Mouse (Mus musculus) limb, embryonic 12.5 days (tissue): ENCODE measurements around the gene Aff3. TPM values are rescaled to one million over a fixed set of nuclear protein-coding genes. Genes with fewer than 3 reads are reported as not detected.

ENCODE experiments used
- ATAC-seq: fragments of 200-750 bp; cut with Nextera tagmentation; 2 replicates; pipeline ENCODE4 v1.8.0; 2017; ENCODE audit warnings: low read depth, moderate TSS enrichment; ENCODE audit not compliant: insufficient number of reproducible peaks, insufficient read depth, low FRiP score, low TSS enrichment
- H3K27ac ChIP-seq: fragments of 300-500 bp; sonication (generic); 2 replicates; pipeline ENCODE4 v1.5.1; 2016; ENCODE audit warnings: mild to moderate bottlenecking, moderate library complexity
- H3K27me3 ChIP-seq: fragments of 300-500 bp; sonication (generic); 2 replicates; pipeline ENCODE4 v1.6.1; 2016; ENCODE audit warnings: mild to moderate bottlenecking, moderate library complexity
- H3K36me3 ChIP-seq: fragments of 300-500 bp; sonication (generic); 2 replicates; pipeline ENCODE4 v1.6.1; 2016; ENCODE audit warnings: mild to moderate bottlenecking, moderate library complexity
- H3K4me1 ChIP-seq: fragments of 300-500 bp; sonication (generic); replicated peaks from 2 replicates; pipeline ENCODE4 v1.6.1; 2016
- H3K4me2 ChIP-seq: fragments of 300-500 bp; sonication (generic); 2 replicates; pipeline ENCODE4 v1.6.1; 2016; ENCODE audit warnings: mild to moderate bottlenecking, moderate library complexity
- H3K4me3 ChIP-seq: fragments of 300-500 bp; sonication (generic); replicated peaks from 2 replicates; pipeline ENCODE4 v1.5.1; 2016; ENCODE audit warnings: mild to moderate bottlenecking
- H3K9ac ChIP-seq: fragments of 300-500 bp; sonication (generic); replicated peaks from 2 replicates; pipeline ENCODE4 v1.6.1; 2016; ENCODE audit warnings: mild to moderate bottlenecking, moderate library complexity
- H3K9me3 ChIP-seq: fragments of 300-500 bp; sonication (generic); 2 replicates; pipeline ENCODE4 v1.6.1; 2016; ENCODE audit warnings: mild to moderate bottlenecking, moderate library complexity
- WGBS: fragments of 180-500 bp; shearing (Covaris S2); methylation state at CpG from one replicate; pipeline ENCODE4 v1.1.7; 2016; 5-methylcytosine and 5-hydroxymethylcytosine counted together
- polyA plus RNA-seq: library from polyadenylated mRNA; unstranded; fragments of >200 nt; fragmentation: Nextera tagmentation; extraction: Ambion mirVana; gene quantifications from 2 replicates; pipeline ENCODE4 v1.2.1, GENCODE M21; 2016

Gene Aff3
- polyA plus RNA-seq, 1 experiment from 2014 or later = 48.5 TPM

- Histone ChIP-seq H3K4me3 (peak overlapping the region; percentile 2; the same call in 1 of the 2 replicates), H3K27me3 (0 out of 2 replicates have a peak, but pooled peaks cover 3% of the 10 kb centered on the region), H3K9me3 (no peaks in the 10 kb centered on the region), H3K4me1 (peaks cover 95% of the 10 kb centered on the region), H3K9ac (no peak overlapping the region), H3K36me3 (no peaks in the 10 kb centered on the region), H3K27ac (peak overlapping the region; percentile 76), H3K4me2 (peak overlapping the region; percentile 42)
- WGBS = 9% methylated on average over 15 of the region's 15 CpGs
- ATAC-seq = peak; percentile 66
Measured at GRCm38 (mm10) chr1:38512258-38513081, 152.3 kb downstream of the Aff3 start.

DNA sequence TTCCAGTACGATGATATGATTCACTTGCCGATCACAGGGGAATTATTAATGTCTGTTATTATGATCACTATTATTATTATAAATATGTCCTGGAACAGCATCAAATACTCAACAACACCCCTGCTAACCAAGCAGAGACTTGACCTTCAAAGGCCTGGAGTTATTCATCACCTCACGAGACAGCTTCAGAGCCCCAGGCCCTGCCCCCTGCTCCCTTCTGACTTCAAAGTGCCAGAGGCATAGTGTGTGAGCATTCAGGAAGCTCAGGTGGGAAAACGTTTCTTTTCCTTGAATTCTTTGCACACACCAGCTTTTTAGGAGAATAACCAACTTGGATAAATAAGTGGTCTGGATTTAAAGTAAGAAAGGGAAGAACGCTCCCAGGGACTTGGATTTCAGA lies 153.7 kb downstream of the Aff3 start:
- Histone ChIP-seq H3K27ac (peak overlapping the region; percentile 77), H3K4me1 (peaks cover 87% of the 10 kb centered on the region), H3K9ac (no peak overlapping the region), H3K9me3 (no peaks in the 10 kb centered on the region), H3K27me3 (0 out of 2 replicates have a peak, but pooled peaks cover 3% of the 10 kb centered on the region), H3K36me3 (no peaks in the 10 kb centered on the region), H3K4me2 (peak overlapping the region; percentile 42; the same call in 1 of the 2 replicates), H3K4me3 (no peak overlapping the region)
- WGBS = 36% methylated on average over 5 of the region's 5 CpGs
- no peak for ATAC-seq

- peaks cover 69% of the 10 kb centered on the region for H3K4me1 ChIP-seq
- no peak overlapping the region for H3K4me2 ChIP-seq
- no peaks in the 10 kb centered on the region for H3K9me3 ChIP-seq
- no peak overlapping the region for H3K9ac ChIP-seq
- H3K4me3 ChIP-seq = no peak overlapping the region
- H3K36me3 ChIP-seq = peaks cover 3% of the 10 kb centered on the region; the same call in 1 of the 2 replicates
- H3K27ac ChIP-seq = peak overlapping the region; percentile 68; the same call in 1 of the 2 replicates
- WGBS = 29% methylated on average over 8 of the region's 8 CpGs
- 0 out of 2 replicates have a peak, but pooled peaks cover 2% of the 10 kb centered on the region for H3K27me3 ChIP-seq
- ATAC-seq = no peak
Measured at GRCm38 (mm10) chr1:38509301-38509700, 155.5 kb downstream of the Aff3 start.

DNA sequence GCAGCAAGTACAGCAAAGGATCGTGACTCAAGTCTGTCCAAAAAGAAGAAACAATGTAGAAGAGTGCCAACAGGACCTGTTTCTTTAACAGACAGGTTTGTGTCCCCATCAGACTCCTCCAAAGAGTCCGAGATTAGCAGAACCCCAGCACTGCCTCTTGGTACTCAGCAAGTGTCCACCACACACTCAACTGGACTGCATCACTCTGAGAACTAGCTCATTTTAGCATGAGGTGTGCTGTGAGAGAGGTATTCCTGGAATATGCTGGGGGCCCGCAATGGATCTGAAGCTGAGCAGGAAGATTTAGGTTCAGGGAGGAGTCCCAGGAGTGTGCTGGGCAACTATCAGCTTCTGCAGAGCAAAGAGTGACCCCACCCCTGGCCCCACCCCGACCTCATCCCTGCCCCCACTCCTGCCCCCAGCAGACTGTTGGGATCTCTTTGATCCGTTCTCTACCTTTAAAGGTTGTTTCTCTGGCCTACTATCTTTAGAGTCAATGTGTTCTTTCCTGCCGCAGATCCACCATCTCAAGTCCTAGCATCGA lies 157.0 kb downstream of the Aff3 start:
- Histone ChIP-seq H3K9ac (no peak overlapping the region), H3K36me3 (peaks cover 3% of the 10 kb centered on the region; the same call in 1 of the 2 replicates), H3K9me3 (no peaks in the 10 kb centered on the region), H3K27ac (no peak overlapping the region), H3K4me2 (no peak overlapping the region), H3K27me3 (no peaks in the 10 kb centered on the region), H3K4me1 (peaks cover 68% of the 10 kb centered on the region), H3K4me3 (no peak overlapping the region)
- 65% methylated on average over 7 of the region's 7 CpGs for WGBS
- ATAC-seq = no peak

GRCm38 (mm10) chr1:38506396-38506795 lies 158.4 kb downstream of the Aff3 start:
- Histone ChIP-seq H3K9ac (no peak overlapping the region), H3K27ac (no peak overlapping the region), H3K9me3 (no peaks in the 10 kb centered on the region), H3K4me2 (no peak overlapping the region), H3K4me1 (peaks cover 65% of the 10 kb centered on the region), H3K27me3 (no peaks in the 10 kb centered on the region), H3K36me3 (peaks cover 3% of the 10 kb centered on the region; the same call in 1 of the 2 replicates), H3K4me3 (no peak overlapping the region)
- WGBS = 91% methylated on average over 3 of the region's 3 CpGs
- no peak for ATAC-seq

DNA sequence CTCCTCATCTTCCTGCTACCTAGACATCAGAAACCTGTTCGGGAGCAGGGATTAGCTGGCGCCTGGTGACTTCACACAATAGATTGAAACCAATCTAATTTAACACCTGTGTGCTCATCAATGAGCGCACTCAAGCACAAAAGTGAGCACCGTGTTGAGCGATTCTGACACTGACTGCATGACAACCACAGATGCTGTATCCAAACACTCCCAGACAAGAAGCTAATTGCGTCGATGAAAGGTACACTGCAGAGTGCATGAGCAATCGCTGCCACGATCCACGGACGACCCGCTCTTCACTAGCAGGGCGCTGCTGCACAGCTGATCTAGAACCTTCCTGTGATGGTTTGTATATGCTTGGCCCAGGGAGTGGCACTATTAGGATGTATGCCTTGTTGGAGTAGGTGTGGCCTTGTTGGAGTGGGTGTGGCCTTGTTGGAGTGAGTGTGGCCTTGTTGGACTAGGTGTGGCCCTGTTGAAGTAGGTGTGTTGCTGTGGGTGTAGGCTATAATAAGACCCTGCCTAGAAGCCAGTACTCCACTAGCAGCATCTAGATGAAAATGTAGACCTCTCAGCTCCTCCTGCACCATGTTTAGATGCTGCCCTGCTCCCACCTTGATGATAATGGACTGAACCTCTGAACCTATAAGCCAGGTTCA lies 161.2 kb downstream of the Aff3 start:
- Histone ChIP-seq H3K27ac (0 out of 2 replicates have a peak overlapping the region, but pooled peaks have one; percentile 17), H3K4me2 (no peak overlapping the region), H3K9me3 (no peaks in the 10 kb centered on the region), H3K4me1 (peaks cover 47% of the 10 kb centered on the region), H3K27me3 (no peaks in the 10 kb centered on the region), H3K9ac (no peak overlapping the region), H3K36me3 (peaks cover 3% of the 10 kb centered on the region; the same call in 1 of the 2 replicates), H3K4me3 (no peak overlapping the region)
- ATAC-seq = no peak
- WGBS = 90% methylated on average over 13 of the region's 13 CpGs

- no peak overlapping the region for H3K4me3 ChIP-seq
- ATAC-seq = no peak
- no peak overlapping the region for H3K4me2 ChIP-seq
- WGBS = 31% methylated on average over 7 of the region's 7 CpGs
- H3K27ac ChIP-seq = no peak overlapping the region
- no peaks in the 10 kb centered on the region for H3K27me3 ChIP-seq
- peaks cover 3% of the 10 kb centered on the region; the same call in 1 of the 2 replicates for H3K36me3 ChIP-seq
- no peaks in the 10 kb centered on the region for H3K9me3 ChIP-seq
- peaks cover 47% of the 10 kb centered on the region for H3K4me1 ChIP-seq
- H3K9ac ChIP-seq = no peak overlapping the region
Measured at GRCm38 (mm10) chr1:38502797-38503196, 162.0 kb downstream of the Aff3 start.

DNA sequence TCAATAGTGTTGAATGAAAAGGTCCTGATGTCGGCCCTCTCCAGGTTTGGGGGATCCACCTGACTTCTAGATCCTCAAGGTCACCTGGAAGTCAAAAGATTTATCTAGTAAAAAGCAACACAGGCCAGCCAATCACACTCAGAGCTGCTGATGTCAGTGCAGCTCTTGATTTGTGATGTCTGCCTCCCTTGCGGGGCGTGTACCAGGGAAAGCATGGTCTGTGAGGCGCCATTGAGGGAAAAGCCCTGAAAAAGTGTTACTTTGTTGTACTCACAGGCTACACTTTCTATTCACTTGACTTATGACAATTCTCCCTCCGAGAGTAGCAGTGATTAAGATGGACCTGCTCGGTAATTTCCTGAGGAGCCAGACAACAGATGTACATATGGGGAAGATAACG lies 163.5 kb downstream of the Aff3 start:
- no peak overlapping the region for H3K27ac ChIP-seq
- no peak for ATAC-seq
- no peaks in the 10 kb centered on the region for H3K27me3 ChIP-seq
- H3K36me3 ChIP-seq = peaks cover 7% of the 10 kb centered on the region; the same call in 1 of the 2 replicates
- H3K9ac ChIP-seq = no peak overlapping the region
- WGBS = 83% methylated on average over 7 of the region's 7 CpGs
- no peak overlapping the region for H3K4me3 ChIP-seq
- H3K4me2 ChIP-seq = no peak overlapping the region
- H3K4me1 ChIP-seq = peaks cover 51% of the 10 kb centered on the region
- H3K9me3 ChIP-seq = no peaks in the 10 kb centered on the region

DNA sequence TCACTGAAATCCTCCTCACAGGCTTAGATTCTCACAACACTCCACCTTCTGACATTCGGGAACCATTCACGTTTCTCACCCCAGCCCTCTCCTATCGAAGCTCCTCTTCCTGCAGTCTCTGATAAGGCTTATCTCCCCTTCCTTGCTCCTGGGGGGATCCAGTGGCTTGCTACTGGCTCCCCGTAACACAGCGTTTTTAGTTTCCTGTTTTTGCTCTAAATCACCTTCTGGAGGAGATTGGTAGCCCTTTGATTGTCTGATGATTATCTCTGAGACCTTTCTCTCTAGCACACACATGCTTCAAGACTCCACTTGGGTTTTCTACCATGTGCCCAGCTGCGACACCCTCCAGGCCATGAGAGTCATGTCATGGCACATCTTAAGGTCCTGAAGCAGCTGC lies 165.3 kb downstream of the Aff3 start:
- Histone ChIP-seq H3K4me2 (no peak overlapping the region), H3K27ac (no peak overlapping the region), H3K27me3 (no peaks in the 10 kb centered on the region), H3K9ac (no peak overlapping the region), H3K4me1 (peaks cover 51% of the 10 kb centered on the region), H3K9me3 (no peaks in the 10 kb centered on the region), H3K4me3 (no peak overlapping the region), H3K36me3 (0 out of 2 replicates have a peak, but pooled peaks cover 4% of the 10 kb centered on the region)
- WGBS = 67% methylated on average over 6 of the region's 6 CpGs
- ATAC-seq = no peak

DNA sequence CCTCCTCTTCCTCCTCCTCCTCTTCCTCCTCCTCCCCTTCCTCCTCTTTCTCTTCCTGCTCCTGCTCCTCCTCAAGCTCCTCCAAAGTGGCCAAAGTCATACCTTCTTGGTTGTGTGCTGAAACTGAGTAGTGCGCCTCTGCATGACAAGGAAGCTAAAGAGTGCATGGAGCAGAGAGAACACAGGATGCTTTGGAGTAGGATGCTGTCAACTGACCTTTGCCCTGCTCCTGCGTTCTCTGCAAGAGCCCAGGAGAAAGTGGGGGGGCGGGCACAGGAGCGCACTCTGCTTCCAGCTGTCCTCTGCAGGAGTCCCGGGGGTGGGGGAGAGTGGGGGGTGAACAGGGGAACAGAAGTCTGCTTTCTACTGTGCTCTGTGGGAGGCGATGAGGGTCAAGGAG lies 167.2 kb downstream of the Aff3 start:
- Histone ChIP-seq H3K4me2 (no peak overlapping the region), H3K27ac (0 out of 2 replicates have a peak overlapping the region, but pooled peaks have one; percentile 2), H3K4me3 (no peak overlapping the region), H3K4me1 (peaks cover 43% of the 10 kb centered on the region), H3K27me3 (no peaks in the 10 kb centered on the region), H3K9me3 (no peaks in the 10 kb centered on the region), H3K36me3 (0 out of 2 replicates have a peak, but pooled peaks cover 10% of the 10 kb centered on the region), H3K9ac (no peak overlapping the region)
- ATAC-seq = no peak
- 30% methylated on average over 6 of the region's 6 CpGs for WGBS
